Mouse (Mus musculus) mouse trophoblast stem cell (cell line): ENCODE data around the gene Snapc4.

ENCODE experiments used
- in situ Hi-C, 2 experiments: fragments of 300-500 bp; cut with MseI, MboI; formaldehyde crosslinking; loops; 2 replicates in 1 of 2; 3 replicates in 1 of 2; pipeline ENCODE4 v1.15.1; 2025

The Snapc4 gene

DNA sequence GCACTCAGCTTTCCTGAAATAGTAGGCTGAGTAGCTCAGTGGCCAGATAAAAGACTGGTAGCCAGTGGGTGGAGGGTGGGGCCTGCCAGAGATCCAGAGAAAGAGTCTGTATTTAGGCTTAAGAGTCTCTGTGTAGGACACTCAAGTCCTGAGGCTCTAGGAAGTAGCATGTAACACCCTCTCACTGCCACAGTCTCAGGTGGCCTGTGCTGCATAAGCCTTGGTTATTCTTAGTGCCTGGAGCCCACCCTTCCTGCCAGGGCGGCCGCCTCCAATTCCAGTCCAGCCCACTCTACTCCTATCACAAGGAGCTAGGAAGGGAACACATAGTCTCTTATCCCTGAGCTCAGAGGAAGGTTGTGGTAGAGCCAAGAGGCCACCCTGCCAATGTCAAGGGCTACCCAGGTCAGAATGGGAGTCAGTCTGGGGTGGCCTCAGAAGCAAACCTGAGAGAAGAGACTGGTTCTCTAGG, 38.9 kb downstream of the Snapc4 start:
- in situ Hi-C loops = no loop called here

DNA sequence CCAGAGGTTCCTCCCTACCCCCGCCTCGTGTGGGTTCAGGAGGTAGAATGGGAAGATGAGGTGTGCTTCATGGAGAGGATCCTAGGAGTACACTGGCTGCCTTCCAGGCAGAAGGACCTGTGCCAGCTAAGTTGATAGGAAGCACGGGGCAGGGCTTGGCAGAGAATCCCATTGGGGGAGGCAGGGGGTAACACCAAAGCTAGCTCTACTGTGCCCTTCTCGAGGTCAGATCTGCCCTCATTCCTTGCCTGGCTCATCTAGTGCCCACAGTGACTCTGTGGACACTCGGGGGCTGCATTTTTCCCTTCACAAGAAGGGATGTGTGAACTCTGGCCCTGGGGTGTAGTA, 41.3 kb downstream of the Snapc4 start:
- in situ Hi-C loops = no loop called here

DNA sequence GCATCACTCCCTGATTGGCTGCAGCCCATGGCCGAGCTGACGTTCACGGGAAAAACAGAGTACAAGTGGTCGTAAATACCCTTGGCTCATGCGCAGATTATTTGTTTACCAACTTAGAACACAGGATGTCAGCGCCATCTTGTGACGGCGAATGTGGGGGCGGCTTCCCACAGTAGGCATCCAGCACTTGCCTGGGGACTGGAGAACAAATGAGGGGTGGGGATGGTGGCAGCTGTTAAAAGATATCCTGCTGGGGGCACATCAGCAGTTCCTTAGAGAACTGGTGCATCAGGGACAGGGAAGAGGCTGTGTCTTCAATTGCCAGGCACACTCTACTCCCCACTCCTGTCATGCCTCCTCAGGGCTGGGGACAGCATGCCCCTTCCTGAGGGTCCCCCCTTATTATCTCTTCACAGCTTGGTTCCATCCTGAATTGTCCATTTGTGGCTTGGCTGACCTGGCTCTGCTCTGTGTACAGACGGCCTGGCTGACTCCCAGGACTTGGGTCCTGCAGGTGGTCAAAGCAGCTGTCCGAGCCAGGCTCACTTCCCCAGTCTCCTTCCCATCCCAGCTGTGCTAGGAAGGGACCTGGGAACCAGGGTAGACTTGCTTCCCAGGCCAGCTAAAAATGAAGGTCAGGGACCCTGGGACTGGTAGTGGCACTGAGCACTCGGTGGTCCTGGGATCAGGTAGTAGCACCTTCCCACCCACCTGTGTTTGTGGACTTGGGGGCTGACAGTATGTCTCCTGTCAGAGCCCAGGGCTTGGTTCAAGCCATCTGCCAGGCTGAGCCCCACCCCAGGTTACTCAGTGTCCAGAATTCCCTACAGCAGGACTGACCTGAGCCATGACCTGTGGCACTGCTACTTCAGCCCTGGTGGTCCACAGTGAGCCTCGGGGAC, 41.9 kb downstream of the Snapc4 start:
- in situ Hi-C loops = no loop called here

DNA sequence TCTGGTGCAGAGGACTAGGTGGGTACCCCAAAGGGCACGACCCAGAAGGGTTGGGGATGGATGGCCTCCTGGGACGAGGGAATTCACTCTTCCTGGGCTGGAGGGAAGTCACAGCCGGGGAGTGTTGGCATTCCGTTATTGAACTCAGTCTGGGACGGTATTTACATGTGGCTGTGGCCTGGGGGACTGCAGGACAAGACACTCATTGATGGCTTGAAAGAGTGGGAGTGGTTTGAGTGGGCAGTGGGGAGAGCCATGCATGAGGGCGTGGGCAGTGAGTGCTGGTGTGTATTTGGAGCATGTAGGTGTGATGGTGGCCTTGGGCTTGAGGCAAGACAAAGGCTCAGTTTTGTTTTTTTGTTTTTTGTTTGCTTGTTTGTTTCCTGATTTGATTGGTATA, 49.8 kb downstream of the Snapc4 start:
- in situ Hi-C loops = no loop called here

DNA sequence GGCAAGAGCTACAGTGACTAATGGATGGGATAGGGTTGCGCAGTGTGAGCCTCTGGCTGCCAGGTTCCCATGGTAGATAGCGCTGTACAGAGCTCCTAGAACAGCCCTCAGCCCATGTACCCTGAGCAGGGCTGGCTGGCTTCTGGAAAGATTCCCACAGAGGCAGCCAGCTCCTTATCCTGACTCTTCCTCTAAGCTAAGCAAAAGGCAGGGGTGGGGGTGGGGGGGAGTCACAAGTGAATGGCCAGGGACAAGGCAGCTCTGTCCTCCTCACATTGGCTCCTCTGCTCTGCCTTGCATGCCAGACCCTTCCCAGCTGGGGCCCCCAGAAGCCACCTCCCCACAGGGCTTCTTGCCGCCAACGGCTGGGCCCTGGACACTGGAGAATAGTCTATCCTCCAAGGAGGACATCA, 50.4 kb downstream of the Snapc4 start:
- in situ Hi-C loops = no loop called here

DNA sequence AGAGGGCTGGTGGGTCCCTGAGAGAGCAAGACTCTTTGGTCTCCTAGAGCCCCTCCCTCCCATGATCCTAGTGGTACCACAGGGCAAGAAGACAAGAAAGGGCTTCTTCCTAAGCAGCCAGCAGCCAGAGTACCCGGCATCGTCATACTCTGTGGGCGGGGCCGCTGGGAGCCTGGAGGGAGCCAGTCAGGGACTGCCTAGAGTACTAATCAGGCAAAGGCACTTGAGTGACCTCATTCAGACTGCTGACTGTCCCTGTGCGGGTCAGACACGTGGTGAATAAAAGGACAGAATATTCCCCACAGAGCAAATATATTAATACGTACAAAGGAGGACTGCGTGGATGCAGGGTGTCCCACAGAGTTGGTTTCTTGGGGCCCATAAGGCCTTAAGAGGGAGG, 51.1 kb downstream of the Snapc4 start:
- in situ Hi-C loops = no loop called here

DNA sequence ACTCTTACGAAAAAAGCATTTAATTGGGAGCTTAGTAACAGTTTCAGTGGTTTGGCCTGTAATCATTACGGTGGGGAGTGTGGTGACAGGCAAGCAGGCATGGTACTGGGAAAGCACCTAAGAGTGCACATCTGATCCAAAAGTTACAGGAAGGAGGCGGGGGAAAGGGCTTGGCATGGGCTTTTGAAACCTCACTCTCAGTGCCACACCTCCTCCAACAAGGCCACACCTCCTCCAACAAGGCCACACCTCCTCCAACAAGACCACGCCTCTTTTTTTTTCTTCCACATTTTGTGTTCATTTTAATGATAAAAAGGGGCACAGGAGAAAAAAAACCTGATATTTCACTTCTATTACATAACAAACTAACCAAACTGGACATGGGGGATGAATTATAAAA, 52.6 kb downstream of the Snapc4 start:
- in situ Hi-C loops = no loop called here

DNA sequence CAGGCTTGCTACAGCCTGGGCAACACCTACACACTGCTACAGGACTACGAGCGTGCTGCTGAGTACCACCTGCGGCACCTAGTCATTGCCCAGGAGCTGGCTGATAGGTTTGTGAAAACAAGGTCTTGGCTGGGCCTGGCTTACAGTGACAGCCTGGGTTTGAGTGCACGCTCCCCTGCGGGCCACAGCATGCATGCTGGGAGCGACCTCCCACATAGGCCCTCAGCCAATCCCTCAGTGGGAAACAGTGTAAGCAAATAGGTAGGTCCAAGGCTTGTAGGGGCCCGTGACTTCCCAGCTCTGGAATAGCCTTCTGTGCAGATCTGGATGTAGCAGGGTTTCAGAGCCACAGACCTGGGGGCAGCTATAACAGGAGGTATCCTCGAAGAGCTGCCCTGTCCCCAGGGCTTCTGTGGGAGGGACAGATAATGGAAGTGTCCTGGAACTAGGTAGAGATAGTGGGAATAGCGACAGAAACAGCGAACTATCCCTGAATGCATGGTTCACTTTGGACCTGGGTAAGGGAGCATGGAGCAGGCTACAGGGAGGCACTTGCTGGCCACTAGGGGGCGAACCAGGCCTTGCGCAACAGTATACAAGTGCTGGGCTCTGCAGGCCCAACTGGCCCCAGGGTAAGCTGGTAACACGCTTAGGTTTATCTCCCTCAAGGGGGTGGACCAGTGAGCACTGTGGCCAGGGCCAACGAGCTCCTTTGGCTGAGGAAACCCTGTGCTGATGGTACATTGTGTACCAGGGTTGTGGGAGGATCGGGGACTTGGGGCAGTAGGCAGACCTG, 54.9 kb downstream of the Snapc4 start:
- in situ Hi-C loops = no loop called here

DNA sequence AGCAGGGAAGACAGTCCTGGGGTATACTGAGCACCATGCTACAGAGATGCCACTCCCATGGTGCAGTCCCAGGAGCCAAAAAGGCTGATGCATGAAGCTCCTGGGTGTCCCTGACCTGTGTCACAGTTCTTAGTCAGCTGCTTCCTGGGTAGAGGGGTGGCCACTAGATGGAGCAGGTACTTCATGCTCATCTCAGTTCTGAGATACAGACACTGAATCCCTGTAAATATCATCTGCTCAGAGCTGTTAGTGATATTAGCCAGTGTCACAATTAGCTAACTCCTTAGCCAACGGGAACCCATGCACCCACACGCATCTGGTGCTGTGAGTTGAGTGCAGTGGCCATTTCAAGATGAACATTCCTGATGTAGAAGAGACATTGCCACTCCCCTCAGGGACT, 55.5 kb downstream of the Snapc4 start:
- in situ Hi-C loops = no loop called here

DNA sequence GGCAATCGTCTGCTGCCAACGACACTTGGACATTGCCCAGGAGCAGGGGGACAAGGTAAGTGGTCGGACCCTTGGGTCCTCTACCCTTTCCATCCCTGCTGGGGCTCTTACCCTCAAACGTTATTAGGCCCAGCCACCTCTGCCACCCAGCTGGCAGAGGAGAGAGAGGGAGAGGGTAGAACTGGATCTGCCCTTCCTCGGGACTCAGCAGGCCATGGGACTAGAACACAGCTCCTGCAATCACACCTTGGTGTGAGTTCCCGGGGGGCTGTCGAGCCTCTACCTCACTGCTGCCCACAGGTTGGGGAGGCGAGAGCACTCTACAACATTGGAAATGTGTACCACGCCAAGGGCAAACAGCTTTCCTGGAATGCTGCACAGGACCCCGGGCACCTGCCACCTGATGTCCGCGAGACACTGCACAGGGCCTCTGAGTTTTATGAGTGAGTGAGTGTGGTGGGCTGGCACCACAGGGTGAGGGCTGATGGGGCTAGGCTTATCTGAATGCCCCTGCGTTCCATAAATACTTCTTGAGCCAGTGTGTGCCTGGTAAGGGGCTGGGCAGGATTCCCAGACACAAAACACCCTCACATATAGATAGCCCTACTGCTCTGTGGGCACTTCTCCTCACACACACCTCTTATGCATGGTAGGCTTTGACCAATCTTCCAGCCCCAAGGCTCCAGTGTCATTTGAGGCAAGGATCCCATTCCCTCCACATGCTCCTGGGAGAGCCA, 56.7 kb downstream of the Snapc4 start:
- in situ Hi-C loops = no loop called here

DNA sequence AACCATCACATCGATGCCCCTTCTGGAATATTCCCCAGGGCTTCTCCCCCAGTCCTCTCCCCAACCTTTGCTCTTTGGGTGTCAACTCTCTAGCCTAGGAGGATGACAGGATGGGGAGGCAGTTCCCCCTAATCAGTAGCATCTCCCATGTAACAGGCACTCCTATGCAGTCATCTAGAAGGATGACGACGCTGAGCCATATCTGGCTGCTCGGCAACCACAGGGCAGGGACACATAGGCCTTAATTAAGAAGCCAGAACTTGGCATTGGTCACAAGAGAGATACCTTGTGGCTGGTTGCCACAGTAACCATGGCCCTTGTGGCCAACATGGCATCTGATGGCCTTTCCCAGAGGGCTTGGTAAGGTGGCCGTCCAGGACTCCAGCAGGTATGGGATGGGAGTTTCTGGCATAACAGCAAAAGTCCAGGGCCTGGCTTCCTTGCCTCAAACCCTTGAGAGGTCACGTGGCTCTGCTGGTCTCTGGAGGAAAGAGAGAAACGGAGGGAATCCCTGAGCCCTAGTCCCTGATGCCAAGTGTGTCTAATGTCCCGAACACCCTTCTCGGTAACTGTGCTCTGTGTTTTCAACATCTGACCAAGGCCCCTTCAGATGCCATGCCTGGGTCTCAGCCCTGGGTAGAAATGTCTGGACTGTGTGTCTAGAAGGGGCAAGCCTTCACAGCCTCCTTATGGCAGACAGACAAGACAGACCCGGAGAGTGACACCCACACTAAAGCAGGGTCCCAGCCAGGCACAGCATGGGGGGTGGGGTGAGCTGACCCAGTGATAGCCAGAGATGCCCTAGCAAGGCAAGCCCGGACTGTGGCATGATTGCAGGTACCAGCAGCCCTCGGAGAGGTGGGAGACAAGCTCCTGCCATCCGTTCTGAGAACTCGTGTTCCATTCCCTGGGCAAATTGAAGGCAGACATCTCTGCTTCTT, 59.9 kb downstream of the Snapc4 start:
- in situ Hi-C loops = no loop called here

DNA sequence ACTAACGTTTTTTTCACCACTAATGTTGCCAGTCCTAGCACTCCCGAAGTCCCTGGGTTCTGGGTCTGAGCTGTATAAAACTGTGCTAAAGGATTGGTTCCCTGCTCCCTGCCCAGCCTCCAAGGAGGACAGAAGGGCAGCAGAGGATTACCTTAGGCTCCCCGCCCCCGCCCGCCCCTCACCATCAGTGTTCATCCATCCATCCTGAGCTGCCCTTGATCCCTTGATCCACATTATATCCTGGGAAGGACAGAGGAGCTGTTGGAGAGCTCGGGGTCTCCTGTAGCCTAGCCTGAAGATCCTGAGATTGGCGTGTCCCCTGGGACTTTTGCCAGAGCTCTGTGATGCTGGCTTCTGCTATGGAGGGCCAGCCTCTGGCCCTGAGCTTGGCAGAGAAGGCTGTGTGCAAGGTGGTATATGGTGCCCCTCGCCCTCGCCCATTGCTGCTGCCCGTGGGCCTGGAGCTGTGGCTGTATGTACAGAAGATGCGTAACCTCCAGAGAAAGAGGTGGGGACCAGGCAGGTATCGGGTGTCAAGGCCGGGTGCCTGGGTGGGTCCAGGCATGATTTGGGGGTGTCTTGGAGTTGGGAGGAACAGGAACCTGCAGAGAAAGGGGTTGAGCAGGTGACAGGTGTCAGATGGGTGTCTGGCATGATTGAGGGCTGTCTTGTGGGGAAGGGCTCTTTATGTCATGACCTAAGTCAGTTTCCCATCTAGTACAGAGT, 60.8 kb downstream of the Snapc4 start:
- in situ Hi-C loops = no loop called here

DNA sequence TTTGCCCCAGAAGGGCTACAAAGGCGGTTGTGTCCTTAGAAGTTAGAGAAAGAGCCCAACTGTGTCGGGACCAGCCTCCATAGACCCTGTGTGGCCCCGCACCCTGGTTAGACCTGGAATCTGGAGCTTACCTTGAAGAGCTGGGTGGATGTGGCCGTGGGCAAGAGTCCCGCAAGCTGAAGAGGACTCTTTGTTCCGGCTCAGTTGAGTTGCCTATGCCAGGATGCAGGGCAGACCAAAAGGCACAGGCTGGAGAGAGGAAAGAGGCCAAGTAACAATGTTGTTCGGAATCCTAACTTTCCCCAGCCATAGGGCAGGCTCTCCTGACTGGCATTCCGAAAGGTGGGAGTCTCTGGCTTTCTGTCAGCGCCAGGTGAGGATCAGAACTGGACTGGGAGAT, 61.3 kb downstream of the Snapc4 start:
- in situ Hi-C loops = no loop called here

DNA sequence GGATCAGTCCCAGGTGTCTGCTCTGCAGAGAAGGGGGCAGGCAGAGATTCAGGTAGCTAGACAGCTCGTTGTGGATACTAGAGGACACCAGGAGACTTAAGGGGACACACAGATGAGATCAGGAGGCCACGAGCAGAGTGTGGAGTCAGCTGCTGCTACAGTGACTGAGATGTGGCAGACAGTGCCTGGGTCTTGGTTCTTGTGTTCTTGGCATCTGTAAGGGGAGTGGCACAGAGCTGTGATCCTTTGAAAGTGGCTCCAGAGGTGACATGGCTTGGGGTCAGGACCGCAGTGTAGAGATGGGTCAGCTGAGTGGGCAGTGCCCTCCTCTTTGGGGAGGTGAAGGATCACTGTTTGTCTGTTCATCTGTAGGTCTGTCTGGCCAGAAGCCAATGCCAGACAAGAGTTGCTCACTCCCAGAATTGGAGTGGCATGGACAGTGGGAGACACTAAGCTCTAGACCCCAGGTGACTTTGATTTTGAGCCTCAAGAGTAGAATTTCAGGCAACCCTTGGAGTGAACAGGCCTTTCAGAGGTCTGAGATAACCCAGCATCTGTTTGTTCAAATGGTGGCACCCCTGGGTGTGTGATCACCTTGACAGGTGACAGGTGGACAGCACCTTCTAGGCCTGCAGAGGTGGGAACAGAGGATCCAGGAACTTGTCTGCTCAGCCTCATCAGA, 62.3 kb downstream of the Snapc4 start:
- in situ Hi-C loops = no loop called here

DNA sequence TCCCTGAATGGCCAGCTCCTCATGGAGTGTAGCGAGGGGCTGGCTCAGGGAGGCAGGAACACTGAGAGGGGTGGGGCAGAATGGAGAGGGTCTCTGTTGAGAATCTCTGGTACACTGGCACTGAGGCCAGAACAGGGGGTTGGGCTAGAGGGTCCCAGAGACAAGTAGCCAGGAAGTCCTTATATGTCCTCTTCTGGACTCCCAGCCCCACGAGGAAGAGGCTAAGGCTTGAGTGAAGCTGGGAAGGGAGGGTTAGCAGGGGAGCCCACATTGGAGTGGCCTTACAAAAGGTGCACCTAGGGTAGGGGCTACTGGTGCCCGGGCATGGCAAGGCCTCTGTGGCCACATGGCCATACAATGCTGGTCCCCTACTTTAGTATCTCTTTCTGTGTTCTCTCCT, 63.1 kb downstream of the Snapc4 start:
- in situ Hi-C loops = no loop called here

DNA sequence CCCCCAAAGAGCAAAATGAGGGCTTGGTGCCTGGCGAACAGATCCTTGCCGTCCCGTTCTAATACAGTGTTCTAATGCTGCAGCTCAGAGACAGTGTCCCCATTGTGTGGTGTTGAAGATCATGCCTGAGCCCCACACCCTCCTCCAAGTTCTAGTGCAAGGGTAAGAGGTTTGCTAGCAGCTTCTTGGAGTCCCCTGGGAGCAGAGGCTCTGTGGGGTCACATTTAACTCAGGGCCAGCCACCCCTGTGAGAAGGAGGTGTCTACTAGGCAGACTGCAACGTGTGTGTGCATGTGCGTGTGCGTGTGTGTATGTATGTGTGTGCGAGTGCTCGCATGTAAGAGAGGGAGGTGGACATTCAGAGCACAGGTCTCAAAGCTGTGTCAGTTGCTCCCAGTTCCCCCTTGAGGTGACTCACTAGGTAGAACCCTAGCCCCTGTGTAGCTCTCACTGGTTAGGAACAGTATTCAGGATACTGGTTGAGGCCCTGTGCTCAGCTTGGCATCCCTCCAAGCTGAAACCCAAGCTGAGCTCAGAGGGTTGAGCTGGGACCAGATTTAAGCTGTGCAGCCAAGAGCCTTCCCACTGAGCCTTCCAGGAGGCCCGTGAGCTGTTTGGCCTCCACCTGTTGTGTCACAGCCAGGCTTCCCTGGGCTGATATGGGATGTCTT, 63.7 kb downstream of the Snapc4 start:
- in situ Hi-C loops = no loop called here

DNA sequence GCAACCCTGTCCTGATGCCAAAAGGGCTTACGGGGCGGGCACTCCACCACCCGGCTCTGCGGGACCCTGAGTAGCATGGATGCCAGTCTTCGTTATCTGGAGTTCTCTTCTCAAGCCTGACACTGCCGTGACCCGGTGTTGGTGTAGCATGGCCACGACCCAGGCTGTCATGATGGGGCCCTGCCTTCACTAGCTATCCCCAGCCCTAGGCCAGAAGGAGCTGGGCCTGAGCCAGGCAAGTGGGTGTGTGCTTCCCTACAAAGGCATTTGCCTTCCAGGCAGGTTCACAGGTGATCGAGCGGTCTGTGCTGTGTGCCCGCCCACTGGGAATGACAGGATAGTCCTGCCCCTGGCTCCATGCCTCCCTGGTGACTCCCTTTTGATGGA, 64.5 kb downstream of the Snapc4 start:
- in situ Hi-C loops = no loop called here

DNA sequence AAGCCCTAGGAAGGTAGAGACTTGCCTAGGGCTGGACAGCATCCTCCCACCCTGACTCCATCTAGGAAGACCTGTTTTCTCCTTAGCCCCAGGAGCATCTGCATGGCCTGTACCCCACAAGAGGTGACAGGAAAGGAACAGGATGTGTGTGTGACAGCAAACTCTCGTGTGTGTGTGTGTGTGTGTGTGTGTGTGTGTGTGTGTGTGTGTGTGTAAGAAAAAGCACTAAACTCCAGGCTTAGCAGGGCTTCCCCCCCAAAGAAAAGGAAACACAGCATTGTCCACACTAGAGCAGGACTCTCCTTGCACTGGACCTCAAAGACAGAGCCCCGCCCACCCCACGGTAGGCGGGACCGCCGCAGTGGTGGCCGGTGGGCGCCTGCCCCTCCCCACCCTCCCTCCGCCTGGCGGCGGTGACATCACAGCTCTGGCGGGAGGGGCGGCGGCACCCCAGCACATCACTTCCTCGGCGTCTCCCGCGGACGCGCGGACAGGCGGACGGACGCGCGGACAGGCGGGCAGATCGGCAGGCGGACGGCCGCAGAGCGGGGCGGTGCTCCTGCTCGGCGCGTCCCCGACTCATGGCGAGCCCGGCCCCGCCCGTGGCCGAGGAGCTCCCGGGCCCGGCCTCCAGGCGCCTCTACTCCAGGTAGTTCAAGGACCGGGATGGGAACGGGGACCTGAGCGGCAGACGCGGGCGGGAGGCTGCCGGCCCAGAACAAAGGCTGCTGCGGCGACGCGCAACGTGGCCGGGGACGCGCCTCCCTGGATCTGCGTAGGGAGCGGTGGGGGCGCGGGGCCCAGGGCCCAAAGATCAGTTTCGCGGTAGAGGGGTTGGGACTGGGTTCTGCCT, 65.2 kb downstream of the Snapc4 start, which contains the start of gene Gpsm1:
Gpsm1 (plus strand) TSS at position 444 of the 853 bp plus-strand sequence.
- in situ Hi-C loops = no loop called here
